Mouse (Mus musculus): Measurements from ENCODE around the gene Pm20d1.

The Pm20d1 gene

DNA sequence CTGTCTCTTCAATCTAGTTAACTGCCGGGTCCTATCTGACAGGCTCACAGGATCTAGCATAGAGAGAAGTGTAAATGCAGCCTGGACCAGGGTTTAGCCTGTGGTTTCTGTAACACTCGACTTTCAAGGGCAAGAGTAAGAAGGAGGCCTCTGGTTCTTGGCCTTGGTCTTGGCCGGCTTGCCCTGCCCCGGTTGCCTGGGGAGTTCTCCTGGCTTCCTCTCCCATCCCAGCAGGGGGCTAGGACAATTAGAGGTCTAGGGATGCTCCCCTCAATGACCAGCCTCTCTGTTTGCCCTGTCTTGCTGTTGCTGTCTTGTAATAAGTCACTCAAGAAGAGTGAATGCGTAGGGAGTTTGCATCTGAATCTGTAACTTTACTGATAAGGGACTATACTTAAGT, 32.1 kb downstream of the Pm20d1 start:
- no peak for DNase-seq (ENCODE audit: low read depth)

DNA sequence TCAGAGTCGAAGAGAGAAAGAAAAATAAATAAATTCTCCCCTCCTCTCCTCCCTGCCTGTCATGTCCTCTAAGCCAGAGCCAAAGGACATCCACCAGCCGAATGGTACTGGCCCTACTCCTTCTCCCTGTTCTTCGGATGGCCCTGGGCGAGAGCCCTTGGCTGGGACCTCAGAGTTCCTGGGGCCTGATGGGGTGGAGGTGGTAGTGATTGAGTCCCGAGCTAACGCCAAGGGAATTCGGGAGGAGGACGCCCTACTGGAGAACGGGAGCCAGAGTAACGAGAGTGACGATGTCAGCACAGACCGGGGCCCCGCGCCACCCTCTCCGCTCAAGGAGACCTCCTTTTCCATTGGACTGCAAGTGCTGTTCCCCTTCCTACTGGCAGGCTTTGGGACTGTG, 33.4 kb downstream of the Pm20d1 start:
- no peak for DNase-seq (ENCODE audit: low read depth)

- no peak for DNase-seq (ENCODE audit: low read depth)
These were observed 33.9 kb downstream of the Pm20d1 start for GRCm38 (mm10) chr1:131830971-131831641.

DNA sequence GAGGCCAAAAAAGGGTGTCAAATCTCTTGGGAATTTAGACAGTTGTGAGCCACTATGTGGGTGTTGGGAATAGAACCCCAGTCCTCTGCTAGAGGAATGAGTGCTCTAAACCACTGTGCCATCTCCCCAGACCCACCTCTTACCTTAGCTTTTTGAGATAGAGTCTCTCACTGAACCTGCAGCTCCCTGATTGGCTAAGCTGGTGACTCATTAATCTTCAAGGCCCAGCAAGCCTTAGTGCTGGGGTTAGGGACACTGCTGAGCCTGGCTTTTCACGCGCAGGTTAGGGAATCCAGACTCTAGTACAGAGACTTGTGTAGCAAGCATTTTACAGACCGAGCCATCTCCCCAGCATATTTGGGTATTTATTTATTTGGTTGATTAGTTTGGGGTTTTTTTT, 39.9 kb downstream of the Pm20d1 start:
- DNase-seq (ENCODE audit: low read depth) = no peak

GRCm38 (mm10) chr1:131838542-131838941, 41.4 kb downstream of the Pm20d1 start:
- no peak for DNase-seq (ENCODE audit: low read depth)

DNA sequence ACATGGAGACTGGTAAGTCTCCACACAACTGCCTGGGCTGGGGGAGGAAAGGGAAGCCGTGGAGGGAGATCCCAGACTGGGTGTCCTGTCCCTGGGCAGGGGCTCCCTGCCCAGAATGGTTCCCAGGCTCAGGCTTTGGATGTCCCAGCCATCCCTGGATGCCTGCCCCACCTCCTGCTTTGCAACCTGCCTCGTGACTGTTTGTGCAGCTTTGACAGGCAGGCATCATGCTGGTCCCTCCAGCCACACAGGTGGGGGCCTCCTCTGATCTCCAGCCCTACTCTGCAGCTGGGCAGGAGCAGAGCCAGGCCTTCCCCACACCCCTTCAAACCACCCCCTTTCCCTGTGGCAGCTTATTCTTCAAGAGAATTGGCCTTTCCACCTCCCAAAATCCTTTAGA, 42.1 kb downstream of the Pm20d1 start:
- DNase-seq (ENCODE audit: low read depth) = no peak

GRCm38 (mm10) chr1:131842221-131842620, 45.0 kb downstream of the Pm20d1 start:
- no peak for DNase-seq (ENCODE audit: low read depth)

- no peak for DNase-seq (ENCODE audit: low read depth)
These were observed 46.6 kb downstream of the Pm20d1 start for GRCm38 (mm10) chr1:131843758-131844157.

GRCm38 (mm10) chr1:131844883-131845282, 47.7 kb downstream of the Pm20d1 start:
- no peak for DNase-seq (ENCODE audit: low read depth)

- peak; percentile 58 for DNase-seq (ENCODE audit: low read depth)
These were observed 49.1 kb downstream of the Pm20d1 start for GRCm38 (mm10) chr1:131846255-131846654.

- no peak for DNase-seq (ENCODE audit: low read depth)
These were observed 64.6 kb downstream of the Pm20d1 start for GRCm38 (mm10) chr1:131861811-131862210.

DNA sequence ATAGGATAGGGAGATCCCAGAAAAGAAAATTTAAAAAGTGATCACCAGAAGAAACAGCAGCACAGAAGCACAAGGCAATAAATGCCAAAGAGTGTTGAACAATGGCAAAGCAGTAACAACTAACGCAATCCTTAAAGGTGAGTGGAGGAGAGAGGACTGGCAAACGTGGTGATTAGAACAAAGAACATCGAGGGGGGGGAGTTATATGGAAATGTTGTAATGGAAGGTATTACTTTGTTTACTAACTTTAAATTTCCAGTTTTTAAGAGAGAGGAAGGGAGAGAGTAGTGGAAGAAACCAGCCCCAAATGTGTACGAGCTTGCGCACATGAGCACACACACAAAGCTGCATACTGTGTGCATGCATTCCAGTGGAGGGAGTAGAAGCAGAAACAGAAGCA, 68.4 kb downstream of the Pm20d1 start:
- no peak for DNase-seq (ENCODE audit: low read depth)

- no peak for DNase-seq (ENCODE audit: low read depth)
These were observed 69.3 kb downstream of the Pm20d1 start for GRCm38 (mm10) chr1:131866304-131866999.

DNA sequence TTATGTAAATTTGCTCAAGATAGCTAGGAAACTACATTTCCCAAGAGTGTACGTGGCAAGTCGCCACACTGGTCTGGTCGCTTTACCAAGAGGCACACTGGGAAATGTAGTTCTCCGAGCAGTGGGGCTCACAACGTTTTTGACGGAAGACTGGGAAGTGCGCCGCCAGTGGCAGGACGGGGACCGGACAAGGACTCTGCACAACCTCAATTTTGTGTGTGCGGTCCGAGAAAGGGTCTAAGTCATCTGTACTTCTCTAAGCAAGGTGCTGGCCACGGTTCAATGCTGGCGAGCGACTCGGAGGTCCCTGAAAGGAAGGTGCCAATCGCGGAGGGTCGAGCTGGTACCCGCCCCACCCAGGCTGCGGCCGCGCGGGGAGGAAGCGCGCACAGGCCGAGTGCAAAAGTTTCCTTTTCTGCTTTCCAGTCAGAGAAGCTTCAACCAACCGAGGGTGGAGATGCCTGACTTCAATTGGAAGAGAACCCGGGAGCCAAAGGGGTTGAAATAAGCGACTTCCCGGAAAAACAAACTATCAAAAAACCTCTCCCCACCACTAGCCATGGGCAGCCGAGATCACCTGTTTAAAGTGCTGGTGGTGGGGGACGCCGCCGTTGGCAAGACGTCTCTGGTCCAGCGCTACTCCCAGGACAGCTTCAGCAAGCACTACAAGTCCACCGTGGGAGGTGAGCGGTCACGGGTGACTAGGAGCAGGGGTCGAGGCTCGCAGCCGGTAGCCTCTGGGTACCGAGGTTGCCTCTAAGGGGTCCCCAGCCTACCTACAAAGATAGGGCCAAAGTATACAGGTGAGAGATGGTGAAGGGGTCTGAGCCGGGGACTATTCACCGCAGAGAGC, 70.1 kb downstream of the Pm20d1 start, which contains the start of gene Rab29:
TSS of gene Rab29 (plus strand) at position 132 of the 853 bp plus-strand sequence.
- DNase-seq (ENCODE audit: low read depth) = peak; percentile 95

- no peak for DNase-seq (ENCODE audit: low read depth)
These were observed 70.7 kb downstream of the Pm20d1 start for GRCm38 (mm10) chr1:131867946-131868290.

- no peak for DNase-seq (ENCODE audit: low read depth)
These were observed 72.4 kb downstream of the Pm20d1 start for GRCm38 (mm10) chr1:131869561-131869960.

Measured in naive thymus-derived CD4-positive, alpha-beta T cell, adult 2 months (primary cell).